Mouse (Mus musculus): Measurements from ENCODE around the gene Tfpi.
"Not testable (repeated sequence)": the region's sequence is repeated elsewhere in the genome, so short reads cannot be mapped to it uniquely, and the experiment has no call there.

The Tfpi gene

DNA sequence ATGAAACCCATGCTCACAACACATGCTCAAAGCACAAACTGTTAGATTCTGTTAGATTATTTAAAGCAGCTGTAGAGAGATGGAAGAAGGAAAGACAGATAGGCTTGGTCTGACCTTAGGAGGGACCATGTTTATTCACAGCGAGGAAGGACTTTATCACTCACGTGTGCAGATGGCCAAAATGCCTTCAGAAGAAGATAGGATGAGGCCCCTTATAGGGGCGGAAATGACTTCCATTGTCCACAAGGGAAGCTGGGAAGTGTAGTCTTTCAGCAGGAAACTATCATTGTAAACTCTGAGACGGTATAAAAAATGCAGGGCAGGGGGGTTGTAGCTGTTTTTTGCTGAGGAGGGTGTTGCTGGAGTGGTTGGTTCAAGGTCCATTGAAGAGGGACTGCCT lies at the start of gene Tfpi:
Gene Tfpi (minus strand): TSS at position 199 of the 400 bp plus-strand sequence.
- DNase-seq = no peak

DNA sequence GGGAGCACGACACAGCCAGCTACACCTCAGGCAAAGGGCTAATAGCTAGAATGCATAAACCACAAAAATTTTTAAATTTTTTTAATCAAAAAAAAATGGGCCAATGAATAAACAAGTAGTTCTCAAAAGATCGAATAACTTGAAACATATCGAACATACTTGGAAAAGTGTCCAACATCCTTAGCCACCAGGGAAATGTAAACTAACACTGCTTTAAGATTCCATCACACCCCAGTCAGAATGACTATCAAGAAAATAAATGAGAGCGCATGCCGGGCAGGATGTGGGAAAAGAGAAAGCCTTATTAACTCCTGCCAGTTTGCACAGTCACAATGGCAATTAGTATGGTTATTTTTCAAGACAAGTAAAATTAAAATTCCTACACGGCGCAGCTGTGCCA lies 49.6 kb upstream of the Tfpi start:
- DNase-seq = no peak

- no peak for DNase-seq
These were observed 49.2 kb upstream of the Tfpi start for GRCm38 (mm10) chr2:84525806-84526205.

DNA sequence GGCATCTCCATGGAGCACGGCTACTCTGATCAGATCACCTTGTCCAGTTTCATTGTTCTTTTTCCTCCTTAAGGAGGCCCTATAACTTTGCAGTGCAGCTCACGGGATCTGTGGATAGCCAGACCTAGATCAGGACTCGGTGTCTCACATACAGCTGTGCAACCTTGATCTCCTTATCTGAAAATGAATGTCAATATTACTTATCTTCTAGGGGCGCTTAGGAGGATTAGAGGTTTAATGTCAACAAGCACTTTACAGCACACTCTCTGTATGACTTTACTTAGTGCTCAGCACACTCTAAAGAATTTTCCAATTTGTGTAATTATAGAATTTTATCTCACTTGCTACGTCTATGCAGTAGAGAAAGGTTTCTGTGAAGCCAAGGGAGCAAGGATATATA lies 48.5 kb upstream of the Tfpi start:
- DNase-seq = no peak

DNA sequence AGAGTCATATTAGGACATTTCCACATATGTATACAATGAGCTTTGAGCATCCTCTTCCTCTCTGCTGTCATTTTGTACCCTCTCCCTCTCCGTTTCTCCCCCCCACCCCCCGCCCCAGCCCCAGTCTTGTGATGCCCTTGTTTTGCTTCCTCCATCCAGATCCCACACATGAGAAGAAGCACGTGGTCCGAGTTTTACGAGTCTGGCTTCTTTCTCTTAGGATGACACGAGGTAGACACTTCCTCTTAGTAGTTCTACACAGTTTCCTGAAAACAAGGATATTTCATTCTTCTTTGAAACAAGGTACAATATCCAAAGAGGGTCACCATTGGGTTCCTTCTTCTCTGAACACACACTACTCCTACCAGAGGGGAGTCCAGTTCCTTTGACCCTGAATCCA lies 47.4 kb upstream of the Tfpi start:
- no peak for DNase-seq

DNA sequence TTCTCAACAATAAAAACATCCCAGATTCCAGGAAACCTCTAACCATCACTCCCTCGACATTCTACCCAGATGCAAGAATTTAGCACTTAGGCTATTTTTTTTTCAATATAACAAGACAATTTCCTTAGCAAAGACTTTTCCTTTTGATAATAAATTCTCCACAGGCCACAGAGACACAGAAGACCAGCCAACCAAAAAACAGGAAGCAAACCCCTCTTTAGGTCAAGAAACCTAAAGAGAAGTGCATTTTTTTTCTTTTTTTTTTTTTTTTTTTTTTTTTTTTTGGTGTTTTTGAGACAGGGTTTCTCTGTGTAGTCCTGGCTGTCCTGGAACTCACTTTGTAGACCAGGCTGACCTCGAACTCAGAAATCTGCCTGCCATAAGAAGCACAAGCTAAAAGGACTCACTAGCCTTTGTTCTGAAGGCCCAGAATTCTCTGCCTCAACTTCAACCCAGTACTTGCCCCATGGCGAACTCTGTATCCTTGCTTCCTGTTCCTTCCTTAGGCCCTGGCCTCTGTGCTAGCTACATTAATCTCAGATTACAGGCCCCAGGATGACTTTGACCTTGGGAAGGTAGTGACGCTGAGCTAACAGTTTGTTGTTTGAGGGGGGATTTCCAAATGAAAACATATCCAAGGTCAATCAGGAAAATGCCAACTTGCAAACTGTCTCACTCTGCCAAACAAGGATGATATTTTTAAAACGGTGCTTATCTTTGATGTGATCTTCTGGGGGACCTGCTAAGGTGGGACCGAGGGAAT lies 46.7 kb upstream of the Tfpi start:
- DNase-seq = no peak

DNA sequence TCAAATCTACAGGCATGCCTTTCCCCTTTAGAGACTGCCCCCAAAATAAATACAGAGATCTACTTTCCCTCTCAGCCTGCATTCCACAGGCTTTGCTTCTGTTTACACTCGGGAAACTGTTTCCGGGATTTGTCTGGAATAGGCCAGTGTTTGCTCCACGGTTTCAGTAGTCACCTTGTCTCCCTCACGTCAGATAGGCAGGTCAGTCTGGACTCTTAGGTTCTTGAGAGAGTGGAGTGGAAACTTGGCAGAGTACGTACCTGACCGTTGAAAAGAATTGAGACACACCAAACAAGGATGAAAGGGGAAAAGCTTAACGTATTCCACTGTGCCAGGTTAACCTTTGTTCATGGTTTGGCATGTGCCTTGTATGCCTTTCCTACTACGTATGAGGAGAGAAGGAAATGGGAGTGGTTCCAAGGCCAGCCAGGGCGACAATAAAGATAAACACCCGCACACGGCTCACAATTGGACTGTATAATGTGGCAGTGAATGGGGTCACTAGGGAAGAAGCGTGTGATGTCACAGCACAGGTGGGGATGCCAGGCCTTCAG lies 43.0 kb upstream of the Tfpi start:
- no peak for DNase-seq

- DNase-seq = no peak
These were observed 42.2 kb upstream of the Tfpi start for GRCm38 (mm10) chr2:84518767-84519166.

GRCm38 (mm10) chr2:84513281-84513680 lies 36.7 kb upstream of the Tfpi start:
- DNase-seq = no peak

DNA sequence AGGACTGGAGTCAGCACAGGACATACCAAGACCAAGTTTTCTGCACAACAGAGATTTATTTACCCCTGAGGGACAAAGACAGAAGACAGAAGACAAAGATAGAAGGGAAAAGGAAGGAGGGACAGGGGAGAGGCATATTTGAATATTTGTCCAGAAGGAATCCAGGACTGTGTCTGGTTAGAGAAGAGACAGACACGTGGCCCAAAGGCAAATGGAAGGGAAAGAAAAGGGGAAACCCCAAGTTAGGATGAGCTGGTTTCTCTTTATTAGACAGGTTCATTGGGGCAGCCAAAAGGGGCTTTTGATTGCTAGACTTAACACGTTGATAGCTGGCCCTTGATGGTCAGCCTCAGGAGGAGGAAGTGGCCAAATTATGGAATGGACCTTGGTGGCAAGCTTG lies 34.9 kb upstream of the Tfpi start:
- no peak for DNase-seq

GRCm38 (mm10) chr2:84511036-84511435 lies 34.5 kb upstream of the Tfpi start:
- peak; percentile 11 for DNase-seq

DNA sequence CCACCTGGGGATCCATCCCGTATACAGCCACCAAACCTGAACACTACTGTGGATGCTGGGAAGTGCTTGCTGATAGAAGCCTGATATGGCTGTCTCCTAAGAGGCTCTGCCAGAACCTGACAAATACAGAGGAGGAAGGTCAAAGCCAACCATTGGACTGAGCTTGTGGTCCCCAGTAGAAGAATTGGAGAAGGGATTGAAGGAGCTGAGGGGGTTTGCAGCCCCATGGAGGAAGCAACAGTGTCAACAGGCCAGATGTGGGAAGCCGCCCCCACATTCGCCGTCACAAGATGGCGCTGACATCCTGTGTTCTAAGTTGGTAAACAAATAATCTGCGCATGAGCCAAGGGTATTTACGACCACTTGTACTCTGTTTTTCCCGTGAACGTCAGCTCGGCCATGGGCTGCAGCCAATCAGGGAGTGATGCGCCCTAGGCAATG lies 28.4 kb upstream of the Tfpi start:
- DNase-seq = not testable (repeated sequence)

GRCm38 (mm10) chr2:84504285-84504684 lies 27.7 kb upstream of the Tfpi start:
- DNase-seq = no peak

DNA sequence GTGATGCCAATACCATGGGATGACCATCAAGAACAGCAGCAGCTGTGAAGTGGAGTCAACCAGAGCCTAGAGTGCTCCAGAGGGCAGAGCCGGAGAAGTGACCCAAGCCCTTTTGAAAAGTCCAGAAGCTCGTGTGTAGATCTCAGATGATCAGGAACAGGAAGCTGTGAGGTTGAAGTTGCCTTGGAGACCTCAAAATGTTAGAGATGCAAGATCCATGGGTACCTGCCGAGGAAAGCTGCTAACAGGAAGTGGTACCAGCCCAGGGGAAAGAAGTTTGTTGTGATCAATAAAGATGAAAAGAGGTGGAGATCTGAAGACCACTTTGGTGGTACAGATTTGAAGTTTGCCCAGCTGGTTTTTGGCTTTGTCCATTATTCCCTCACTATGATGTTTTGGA lies 22.3 kb upstream of the Tfpi start:
- no peak for DNase-seq

GRCm38 (mm10) chr2:84495108-84495507 lies 18.5 kb upstream of the Tfpi start:
- no peak for DNase-seq

DNA sequence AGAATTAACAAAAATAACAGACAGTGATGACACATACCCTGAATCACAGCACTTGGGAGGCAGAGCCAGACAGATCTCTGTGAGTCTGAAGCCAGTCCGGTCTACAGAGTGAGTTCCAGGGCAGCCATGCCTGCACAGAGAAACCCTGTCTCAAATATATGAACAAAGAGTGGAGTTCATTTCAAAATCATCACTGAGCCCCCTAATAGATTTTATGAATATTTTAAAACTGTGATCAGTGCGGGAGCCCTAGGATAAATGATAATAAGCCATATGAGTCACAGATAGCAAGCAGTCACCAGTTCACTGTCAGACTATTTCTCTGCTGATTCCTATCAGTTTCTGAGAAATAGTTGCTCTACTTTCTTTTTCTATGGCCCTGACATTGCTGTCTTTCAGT lies 17.1 kb upstream of the Tfpi start:
- no peak for DNase-seq

DNA sequence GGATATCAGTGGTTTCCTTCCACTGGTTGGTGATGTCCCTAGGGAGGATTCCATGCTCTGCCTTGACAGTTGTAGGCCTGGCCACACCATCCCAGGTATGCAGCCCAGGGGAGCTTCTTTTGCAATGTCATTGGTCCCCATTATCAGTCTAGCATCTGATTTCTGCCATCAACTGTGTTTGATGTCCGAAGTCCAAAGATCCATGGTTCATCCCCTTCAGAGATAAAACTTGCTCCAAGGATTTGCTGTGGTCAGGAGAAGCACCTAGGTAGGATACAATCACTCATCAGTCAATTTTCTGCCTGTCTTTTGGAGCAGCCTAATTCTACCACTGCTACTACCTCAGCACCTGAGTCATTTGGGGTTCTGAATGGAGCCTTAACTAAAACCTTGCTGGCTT lies 15.1 kb upstream of the Tfpi start:
- DNase-seq = no peak

DNA sequence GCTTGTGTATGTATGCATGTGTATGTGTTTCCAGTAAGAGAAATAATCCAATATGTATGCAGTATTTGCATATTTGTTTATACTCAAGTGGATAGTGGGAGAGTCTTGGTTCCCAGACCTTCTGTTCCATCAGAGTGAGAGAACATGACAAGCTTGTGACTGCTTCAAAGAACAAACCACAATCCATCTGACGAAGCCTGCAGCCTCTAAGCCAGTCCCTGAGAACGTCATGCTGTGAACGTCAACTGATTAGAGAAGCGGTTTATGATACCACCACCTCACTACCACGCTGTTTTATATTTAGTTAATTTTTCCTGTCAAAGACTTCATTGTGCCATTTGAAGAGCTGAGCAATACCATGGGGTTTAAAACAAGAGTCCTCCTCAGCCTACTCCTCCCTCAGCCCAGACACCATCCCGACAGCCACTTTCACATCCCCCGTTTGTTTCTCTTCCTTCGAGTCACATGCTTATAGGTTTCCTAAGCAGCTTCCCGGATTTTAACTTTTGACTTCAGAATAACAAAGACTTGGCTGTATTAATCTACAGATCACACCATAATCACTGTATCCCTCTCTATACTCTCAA lies 11.2 kb upstream of the Tfpi start:
- DNase-seq = no peak

DNA sequence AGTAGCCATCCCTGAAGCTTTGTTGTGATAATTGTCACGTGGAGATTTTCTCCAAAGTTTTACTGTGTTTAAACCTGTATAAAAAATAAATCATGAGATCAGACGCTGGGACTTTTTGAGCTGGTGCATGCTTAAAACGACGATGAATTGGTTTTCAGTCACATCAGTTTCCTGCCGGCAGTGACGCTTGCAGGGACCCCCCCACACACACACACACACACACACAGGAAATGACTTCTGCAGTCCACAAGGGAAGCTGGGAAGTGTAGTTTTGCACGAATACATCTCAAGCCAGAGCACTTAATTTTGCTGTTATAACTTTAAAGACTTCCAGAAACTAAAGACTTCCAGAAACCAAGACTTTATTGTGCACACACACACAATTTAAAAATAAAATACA lies 5.3 kb upstream of the Tfpi start:
- peak; percentile 44 for DNase-seq

- DNase-seq = peak; percentile 21
These were observed 2.5 kb upstream of the Tfpi start for GRCm38 (mm10) chr2:84479036-84479435.

GRCm38 (mm10) chr2:84477759-84478158 lies 1.2 kb upstream of the Tfpi start:
- no peak for DNase-seq

- no peak for DNase-seq
These were observed 444 bp downstream of the Tfpi start for GRCm38 (mm10) chr2:84476131-84476530.

DNA sequence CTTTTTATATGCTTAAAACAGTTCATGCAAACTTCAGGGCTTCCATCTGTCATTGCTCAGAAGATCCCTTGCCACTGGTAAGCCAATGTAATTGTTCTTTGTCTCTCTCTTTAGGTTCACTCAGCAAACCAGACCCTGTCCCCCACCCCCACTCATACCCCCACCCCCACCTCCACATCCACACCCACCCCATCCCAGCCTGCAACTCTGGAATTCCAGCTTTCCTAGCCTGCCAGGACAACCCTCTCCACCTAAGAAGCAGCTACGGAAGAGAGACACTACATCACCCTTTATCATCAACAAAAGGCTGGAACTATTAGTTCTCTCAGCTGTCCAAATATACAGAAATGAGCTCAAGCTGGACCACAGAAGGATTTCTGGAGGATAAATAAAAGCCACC lies 974 bp downstream of the Tfpi start:
- no peak for DNase-seq

DNA sequence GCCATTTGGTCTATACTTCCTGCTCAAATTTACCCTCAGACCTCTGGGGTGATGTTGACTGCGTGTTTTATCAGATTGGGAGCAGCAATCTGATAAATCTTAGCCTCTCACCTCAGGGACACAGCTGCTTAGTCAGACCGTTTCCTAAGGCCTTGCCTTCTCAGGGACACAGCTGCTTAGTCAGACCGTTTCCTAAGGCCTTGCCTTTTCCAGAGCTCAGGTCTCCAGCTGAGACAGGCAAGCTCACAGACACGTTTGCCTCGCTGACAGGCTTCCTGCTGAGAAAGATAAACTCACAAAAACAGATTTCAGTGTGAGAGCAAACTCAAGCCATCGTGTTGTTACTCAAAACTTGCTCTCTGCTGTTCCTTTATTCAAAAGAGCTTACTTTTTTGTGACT lies 1.9 kb downstream of the Tfpi start:
- DNase-seq = no peak

All from right cerebral cortex, postnatal 14 days (tissue).